Mouse (Mus musculus): ENCODE data around the gene Cdk2ap2.
"Not testable (repeated sequence)": the region's sequence is repeated elsewhere in the genome, so short reads cannot be mapped to it uniquely, and the experiment has no call there.

Gene Cdk2ap2

GRCm38 (mm10) chr19:4066877-4067276 lies 30.1 kb upstream of the Cdk2ap2 start:
- no peak for DNase-seq (ENCODE audit: low read depth, low spot score)

- DNase-seq (ENCODE audit: low read depth, low spot score), result not testable (repeated sequence)
Measured at GRCm38 (mm10) chr19:4068242-4068641, 28.7 kb upstream of the Cdk2ap2 start.

GRCm38 (mm10) chr19:4068717-4069410 lies 28.1 kb upstream of the Cdk2ap2 start:
- DNase-seq (ENCODE audit: low read depth, low spot score), result no peak

GRCm38 (mm10) chr19:4070311-4070710 lies 26.7 kb upstream of the Cdk2ap2 start:
- DNase-seq (ENCODE audit: low read depth, low spot score), result no peak

GRCm38 (mm10) chr19:4070756-4071155 lies 26.2 kb upstream of the Cdk2ap2 start:
- DNase-seq (ENCODE audit: low read depth, low spot score), result no peak

- no peak for DNase-seq (ENCODE audit: low read depth, low spot score)
Measured at GRCm38 (mm10) chr19:4071406-4071805, 25.6 kb upstream of the Cdk2ap2 start.

- DNase-seq (ENCODE audit: low read depth, low spot score), result no peak
Measured at GRCm38 (mm10) chr19:4072706-4073424, 24.1 kb upstream of the Cdk2ap2 start.

- DNase-seq (ENCODE audit: low read depth, low spot score), result no peak
Measured at GRCm38 (mm10) chr19:4075531-4075930, 21.5 kb upstream of the Cdk2ap2 start.

GRCm38 (mm10) chr19:4079594-4079993 lies 17.4 kb upstream of the Cdk2ap2 start:
- no peak for DNase-seq (ENCODE audit: low read depth, low spot score)

GRCm38 (mm10) chr19:4080511-4081009 lies 16.4 kb upstream of the Cdk2ap2 start:
- DNase-seq (ENCODE audit: low read depth, low spot score), result peak; percentile 28

GRCm38 (mm10) chr19:4081394-4081793 lies 15.6 kb upstream of the Cdk2ap2 start, which contains the start of gene Cabp2:
Gene Cabp2 (plus strand): TSS chr19:4081578.
- no peak for DNase-seq (ENCODE audit: low read depth, low spot score)

- DNase-seq (ENCODE audit: low read depth, low spot score), result no peak
Measured at GRCm38 (mm10) chr19:4082219-4082965, 14.6 kb upstream of the Cdk2ap2 start.

- DNase-seq (ENCODE audit: low read depth, low spot score), result no peak
Measured at GRCm38 (mm10) chr19:4083316-4083715, 13.7 kb upstream of the Cdk2ap2 start.

GRCm38 (mm10) chr19:4083826-4084225 lies 13.2 kb upstream of the Cdk2ap2 start:
- DNase-seq (ENCODE audit: low read depth, low spot score), result no peak

GRCm38 (mm10) chr19:4084984-4085383 lies 12.0 kb upstream of the Cdk2ap2 start:
- no peak for DNase-seq (ENCODE audit: low read depth, low spot score)

- DNase-seq (ENCODE audit: low read depth, low spot score), result no peak
Measured at GRCm38 (mm10) chr19:4086156-4086555, 10.8 kb upstream of the Cdk2ap2 start.

GRCm38 (mm10) chr19:4087090-4087489 lies 9.9 kb upstream of the Cdk2ap2 start:
- DNase-seq (ENCODE audit: low read depth, low spot score), result no peak

- no peak for DNase-seq (ENCODE audit: low read depth, low spot score)
Measured at GRCm38 (mm10) chr19:4088146-4088545, 8.8 kb upstream of the Cdk2ap2 start.

GRCm38 (mm10) chr19:4089128-4089527 lies 7.9 kb upstream of the Cdk2ap2 start:
- DNase-seq (ENCODE audit: low read depth, low spot score), result no peak

GRCm38 (mm10) chr19:4090446-4090845 lies 6.5 kb upstream of the Cdk2ap2 start:
- no peak for DNase-seq (ENCODE audit: low read depth, low spot score)

- DNase-seq (ENCODE audit: low read depth, low spot score), result no peak
Measured at GRCm38 (mm10) chr19:4091383-4091782, 5.6 kb upstream of the Cdk2ap2 start.

GRCm38 (mm10) chr19:4092750-4093149 lies 4.2 kb upstream of the Cdk2ap2 start:
- DNase-seq (ENCODE audit: low read depth, low spot score), result no peak
